Mouse (Mus musculus) forebrain, embryonic 10.5 days (tissue): Measurements from ENCODE around the gene Kcng3. TPM values are rescaled to one million over a fixed set of nuclear protein-coding genes. Genes with fewer than 3 reads are reported as not detected.

ENCODE experiments used
- DNase-seq: peaks from one replicate; pipeline ENCODE4 v3.0.0-alpha.2; 2017; ENCODE audit warnings: low spot score; ENCODE audit errors: extremely low spot score
- H3K27ac ChIP-seq: fragments of 300-500 bp; sonication (generic); 2 replicates; pipeline ENCODE4 v1.5.1; 2016; ENCODE audit warnings: mild to moderate bottlenecking
- H3K27me3 ChIP-seq: fragments of 300-500 bp; sonication (generic); 2 replicates; pipeline ENCODE4 v1.6.1; 2016; ENCODE audit warnings: mild to moderate bottlenecking; ENCODE audit not compliant: poor library complexity, severe bottlenecking
- H3K36me3 ChIP-seq: fragments of 300-500 bp; sonication (generic); replicated peaks from 2 replicates; pipeline ENCODE4 v1.6.1; 2016; ENCODE audit warnings: mild to moderate bottlenecking, moderate library complexity
- H3K4me1 ChIP-seq: fragments of 300-500 bp; sonication (generic); 2 replicates; pipeline ENCODE4 v1.6.1; 2016
- H3K4me3 ChIP-seq: fragments of 300-500 bp; sonication (generic); 2 replicates; pipeline ENCODE4 v1.5.1; 2016; ENCODE audit warnings: mild to moderate bottlenecking, moderate library complexity
- H3K9me3 ChIP-seq: fragments of 300-500 bp; sonication (generic); 2 replicates; pipeline ENCODE4 v1.6.1; 2016; ENCODE audit warnings: mild to moderate bottlenecking, moderate library complexity
- WGBS: fragments of 180-500 bp; shearing (Covaris S2); methylation state at CpG from one replicate; pipeline ENCODE4 v1.1.7; 2016; 5-methylcytosine and 5-hydroxymethylcytosine counted together
- polyA plus RNA-seq: library from polyadenylated mRNA; unstranded; fragments of >200 nt; fragmentation: Nextera tagmentation; extraction: Ambion mirVana; gene quantifications from 2 replicates; pipeline ENCODE4 v1.2.1, GENCODE M21; 2016

Kcng3 gene
- polyA plus RNA-seq, 1 experiment from 2014 or later, result not detected

DNA sequence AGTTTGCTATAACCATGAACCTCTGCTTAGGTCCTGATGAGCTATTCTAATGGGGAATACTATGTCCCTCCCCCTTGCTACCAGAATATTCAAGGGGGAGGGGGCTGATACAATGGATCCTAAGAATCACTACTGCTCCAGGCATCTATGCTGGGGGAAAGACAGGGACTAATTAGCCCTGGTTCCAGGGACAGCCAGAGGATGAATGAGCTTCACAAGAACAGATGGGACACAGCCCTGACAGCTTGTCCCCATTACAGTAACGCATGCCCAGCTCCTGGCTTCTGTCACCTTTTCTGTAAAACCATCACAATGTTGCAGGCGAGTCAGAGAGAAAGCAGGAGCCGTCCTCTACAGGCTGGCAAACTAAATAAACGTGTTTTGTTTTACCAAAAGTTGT is 66.2 kb downstream of the Kcng3 start:
- H3K27ac ChIP-seq, result no peak overlapping the region
- WGBS, result 72% methylated on average over 4 of the region's 4 CpGs
- DNase-seq, result no peak

DNA sequence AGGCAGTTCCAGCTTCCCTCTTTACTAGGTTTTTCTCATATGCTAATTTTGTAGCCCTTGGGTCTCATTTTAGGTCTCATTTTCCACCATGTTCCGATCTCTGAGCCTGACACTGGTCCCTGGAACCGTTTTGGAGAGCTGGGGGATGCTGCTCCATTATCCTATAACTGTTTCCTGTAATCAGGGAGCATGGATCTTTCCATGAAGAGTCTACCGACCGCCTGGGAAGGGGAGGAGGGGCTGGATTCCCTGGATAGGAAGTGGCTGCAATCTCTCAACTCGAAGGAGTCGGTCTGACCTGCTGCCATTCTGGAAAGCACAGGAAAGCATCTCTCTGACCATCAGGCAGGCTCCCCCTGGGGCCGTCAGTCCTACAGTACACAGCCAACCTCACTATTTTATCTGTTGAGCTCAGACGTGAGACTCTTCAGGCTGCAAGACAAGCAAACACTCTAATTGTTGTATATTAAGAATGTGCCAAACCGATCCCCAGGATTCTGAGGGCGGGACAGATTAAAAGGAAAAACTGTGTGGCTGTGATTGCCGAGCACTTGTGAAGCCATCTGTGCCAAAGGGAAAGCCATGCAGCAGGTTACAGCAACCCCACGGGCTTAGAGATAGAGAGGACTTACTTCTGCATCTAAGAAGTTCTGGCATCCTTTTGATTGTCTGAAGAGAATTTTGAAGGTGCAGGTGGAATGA is 67.4 kb downstream of the Kcng3 start:
- no peak for DNase-seq
- peak overlapping the region; percentile 58; the same call in 1 of the 2 replicates for H3K27ac ChIP-seq
- 68% methylated on average over 12 of the region's 12 CpGs for WGBS
- H3K4me3 ChIP-seq, result no peak overlapping the region
- no peaks in the 10 kb centered on the region for H3K36me3 ChIP-seq
- no peaks in the 10 kb centered on the region for H3K27me3 ChIP-seq
- H3K9me3 ChIP-seq, result no peaks in the 10 kb centered on the region
- peaks cover 30% of the 10 kb centered on the region for H3K4me1 ChIP-seq

More for the DNA sequence above, 66.2 kb downstream of the Kcng3 start:
- no peak overlapping the region for H3K4me3 ChIP-seq
- H3K9me3 ChIP-seq, result no peaks in the 10 kb centered on the region
- H3K36me3 ChIP-seq, result no peaks in the 10 kb centered on the region
- peaks cover 27% of the 10 kb centered on the region for H3K4me1 ChIP-seq
- no peaks in the 10 kb centered on the region for H3K27me3 ChIP-seq

DNA sequence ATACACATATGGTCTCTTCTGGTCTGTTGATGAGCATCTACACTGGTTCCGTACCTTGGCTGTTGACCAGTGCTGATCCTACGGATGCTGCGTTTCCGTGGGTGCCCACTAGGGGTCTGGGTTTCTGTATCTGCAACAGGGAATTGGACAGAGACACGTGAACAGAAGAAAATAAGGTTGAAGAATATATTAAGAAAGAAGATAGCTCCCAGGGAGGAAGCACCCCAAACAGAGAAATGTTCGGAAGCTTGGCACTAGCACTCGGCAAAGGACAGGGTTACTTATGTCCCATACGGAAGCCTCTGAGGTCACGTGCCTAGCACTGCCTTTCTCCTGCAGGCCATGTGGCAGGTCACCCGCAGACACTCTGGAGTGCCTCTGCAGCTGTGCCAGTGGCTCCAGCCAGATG is 68.0 kb downstream of the Kcng3 start:
- WGBS, result 51% methylated on average over 10 of the region's 10 CpGs
- H3K36me3 ChIP-seq, result no peaks in the 10 kb centered on the region
- peaks cover 35% of the 10 kb centered on the region for H3K4me1 ChIP-seq
- H3K27me3 ChIP-seq, result no peaks in the 10 kb centered on the region
- no peaks in the 10 kb centered on the region for H3K9me3 ChIP-seq
- DNase-seq, result peak; percentile 54
- no peak overlapping the region for H3K4me3 ChIP-seq
- H3K27ac ChIP-seq, result peak overlapping the region; percentile 58; the same call in 1 of the 2 replicates

DNA sequence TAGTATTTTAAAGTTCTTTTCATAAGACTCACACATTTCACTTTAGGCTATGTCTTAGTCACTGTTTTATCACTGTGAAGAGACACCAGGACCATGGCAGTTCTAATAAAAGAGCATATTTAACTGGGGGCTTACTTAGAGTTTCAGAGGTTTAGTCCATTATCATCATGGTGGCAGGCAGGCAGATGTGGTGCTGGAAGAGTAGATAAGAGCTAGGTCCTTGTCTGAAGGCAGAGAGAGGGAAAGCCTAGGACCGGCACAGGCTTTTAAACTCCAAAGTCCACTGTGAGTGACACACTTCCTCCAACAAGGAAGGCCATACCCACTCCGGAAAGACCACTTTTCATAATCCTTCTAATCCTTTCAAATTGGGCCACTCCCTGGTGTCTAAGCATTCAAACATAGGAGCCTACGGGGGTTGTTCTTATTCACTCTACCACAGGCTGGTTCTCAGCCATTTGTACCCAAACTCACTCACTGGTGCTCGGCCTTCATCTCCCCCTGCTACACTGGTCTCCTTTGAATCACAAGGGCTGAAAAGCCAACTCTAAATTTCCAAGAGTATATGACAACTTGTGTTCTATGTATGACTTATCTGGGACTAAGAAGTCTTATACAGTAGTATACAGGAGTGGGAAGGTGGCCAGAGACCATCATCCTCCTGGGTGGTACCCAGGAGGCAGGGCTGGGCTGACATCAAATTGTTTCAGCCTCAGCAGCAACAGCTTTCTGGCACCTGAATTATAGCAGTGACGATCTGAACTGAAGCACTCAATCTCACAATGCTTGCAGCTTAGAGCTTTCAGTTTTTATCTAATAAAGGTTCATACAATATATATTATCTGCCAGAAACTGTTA is 69.3 kb downstream of the Kcng3 start:
- Histone ChIP-seq H3K27ac (no peak overlapping the region), H3K9me3 (no peaks in the 10 kb centered on the region), H3K36me3 (no peaks in the 10 kb centered on the region), H3K27me3 (no peaks in the 10 kb centered on the region), H3K4me3 (no peak overlapping the region), H3K4me1 (peaks cover 32% of the 10 kb centered on the region)
- no peak for DNase-seq
- 90% methylated on average over 5 of the region's 5 CpGs for WGBS

DNA sequence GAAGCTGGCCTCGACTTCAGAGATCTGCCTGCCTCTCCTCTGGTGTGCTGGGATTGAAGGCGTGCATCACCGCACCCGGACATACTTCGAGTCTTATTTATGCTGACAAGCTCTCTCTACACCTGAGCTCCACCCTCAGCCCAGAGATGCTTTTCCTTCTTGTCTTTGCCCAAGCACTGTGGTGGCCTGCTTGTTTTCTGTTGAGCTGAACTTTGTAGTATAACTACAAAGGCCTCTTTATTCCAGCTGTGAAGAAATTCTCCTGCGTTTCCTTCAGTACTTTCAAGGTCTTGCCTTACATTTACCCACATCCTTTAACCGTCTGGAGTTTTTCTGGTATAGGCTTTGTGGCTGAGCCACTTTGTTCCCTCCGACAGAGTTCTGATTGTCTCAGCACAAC is 72.6 kb downstream of the Kcng3 start:
- Histone ChIP-seq H3K4me1 (peaks cover 14% of the 10 kb centered on the region), H3K27me3 (no peaks in the 10 kb centered on the region), H3K9me3 (no peaks in the 10 kb centered on the region), H3K36me3 (no peaks in the 10 kb centered on the region), H3K27ac (no peak overlapping the region), H3K4me3 (no peak overlapping the region)
- DNase-seq, result no peak
- 59% methylated on average over 8 of the region's 8 CpGs for WGBS

DNA sequence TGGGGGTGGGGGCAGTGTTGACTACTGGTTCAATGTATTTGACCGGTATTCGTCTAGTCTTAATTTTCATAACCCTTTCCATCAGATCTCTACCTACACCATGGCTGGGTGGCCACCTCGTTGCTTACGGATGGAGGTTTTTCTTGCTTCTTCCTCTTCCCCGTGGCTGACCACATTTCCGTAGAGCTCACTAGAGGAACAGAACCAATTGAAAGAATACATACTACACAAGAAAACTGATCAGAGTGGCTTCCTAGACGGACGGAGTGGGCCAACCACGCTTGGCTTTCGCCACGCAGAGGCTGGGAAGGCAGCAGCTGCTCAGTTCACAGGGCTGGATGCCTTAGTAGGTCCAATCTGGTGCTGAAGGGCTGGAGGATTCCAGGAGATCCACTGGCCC is 75.9 kb downstream of the Kcng3 start:
- Histone ChIP-seq H3K36me3 (no peaks in the 10 kb centered on the region), H3K4me1 (peaks cover 9% of the 10 kb centered on the region)

DNA sequence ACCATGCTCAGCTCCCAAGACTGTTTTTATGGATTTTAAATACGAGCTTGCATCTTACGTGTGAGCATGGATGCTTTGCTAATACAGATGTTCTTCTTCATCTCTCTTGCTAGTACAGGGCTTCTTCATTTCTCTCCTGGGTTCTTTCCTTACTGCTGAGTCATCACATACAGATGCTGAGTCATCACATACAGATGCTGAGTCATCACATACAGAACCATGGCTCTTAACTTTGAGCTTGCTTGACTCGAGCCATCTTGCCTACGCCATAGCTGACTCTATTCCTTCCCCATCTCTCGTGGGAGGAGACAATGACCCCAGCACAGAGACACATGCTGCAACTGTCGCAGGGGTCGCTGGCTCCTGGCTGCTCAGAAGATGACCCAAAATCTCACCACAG is 76.7 kb downstream of the Kcng3 start:
- no peak overlapping the region for H3K27ac ChIP-seq
- no peaks in the 10 kb centered on the region for H3K27me3 ChIP-seq
- 91% methylated on average over 7 of the region's 7 CpGs for WGBS
- peaks cover 9% of the 10 kb centered on the region for H3K4me1 ChIP-seq
- no peaks in the 10 kb centered on the region for H3K36me3 ChIP-seq
- H3K4me3 ChIP-seq, result no peak overlapping the region
- DNase-seq, result no peak
- no peaks in the 10 kb centered on the region for H3K9me3 ChIP-seq

More for the DNA sequence above, 75.9 kb downstream of the Kcng3 start:
- no peak overlapping the region for H3K27ac ChIP-seq
- H3K4me3 ChIP-seq, result no peak overlapping the region
- no peaks in the 10 kb centered on the region for H3K27me3 ChIP-seq
- no peak for DNase-seq
- H3K9me3 ChIP-seq, result no peaks in the 10 kb centered on the region
- 94% methylated on average over 11 of the region's 11 CpGs for WGBS

DNA sequence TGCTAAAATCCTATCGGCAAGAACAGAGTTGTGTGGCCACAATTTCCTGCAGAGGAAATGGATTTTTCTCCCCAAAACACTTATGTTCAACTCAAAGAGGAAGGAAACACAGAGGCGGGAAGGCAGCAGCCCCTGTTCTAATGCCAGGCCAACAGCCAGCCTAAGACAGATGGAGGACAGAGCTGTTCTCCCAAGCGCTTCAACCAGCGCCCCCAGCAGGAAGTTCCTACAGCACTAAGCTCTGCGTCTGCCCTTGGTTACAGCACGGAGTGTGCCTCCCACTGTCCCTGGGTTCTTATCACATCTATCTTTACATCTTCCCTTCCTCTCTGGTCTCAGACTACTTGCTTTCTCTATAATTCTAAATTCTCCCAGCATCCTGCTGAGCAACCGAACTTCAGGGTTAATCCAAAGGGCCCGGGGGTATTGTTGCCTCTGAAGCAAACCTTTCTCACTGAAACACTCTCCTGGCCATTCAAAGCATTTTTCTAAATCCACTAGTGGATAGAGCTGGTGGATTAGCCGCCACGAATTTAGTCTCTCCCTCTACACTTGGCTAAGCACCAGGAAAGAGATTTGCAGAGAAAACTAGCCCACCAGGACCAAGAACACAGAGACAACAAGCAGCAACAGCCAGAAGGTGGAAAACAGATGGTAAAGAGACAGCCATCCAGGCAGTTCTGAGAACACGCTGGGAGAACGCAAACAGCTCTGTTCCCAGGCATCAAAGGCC is 83.0 kb downstream of the Kcng3 start:
- Histone ChIP-seq H3K4me3 (no peak overlapping the region), H3K36me3 (no peaks in the 10 kb centered on the region), H3K27me3 (peaks cover 57% of the 10 kb centered on the region), H3K9me3 (no peaks in the 10 kb centered on the region), H3K4me1 (peaks cover 39% of the 10 kb centered on the region), H3K27ac (no peak overlapping the region)
- peak; percentile 41 for DNase-seq
- WGBS, result 18% methylated on average over 12 of the region's 12 CpGs

DNA sequence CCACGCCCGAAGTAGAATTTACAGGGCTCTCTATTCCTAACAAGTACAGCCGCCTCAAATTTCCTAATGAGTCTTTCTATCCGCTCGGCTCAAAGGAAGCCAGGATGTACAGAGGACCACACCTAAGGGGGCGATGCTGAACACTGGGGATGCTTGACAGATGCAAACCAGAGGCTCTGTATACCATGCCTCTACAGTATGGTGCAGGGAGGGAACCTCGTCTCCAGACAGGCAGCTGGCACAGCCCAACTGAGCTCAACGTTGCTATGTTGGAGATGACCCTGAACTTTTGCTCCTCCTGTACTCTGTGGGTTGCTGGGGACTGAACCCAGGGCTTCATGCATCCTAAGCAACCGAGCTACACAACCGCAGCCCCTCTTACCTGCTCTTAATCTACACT is 84.5 kb downstream of the Kcng3 start:
- WGBS, result 33% methylated on average over 10 of the region's 10 CpGs
- no peak overlapping the region for H3K4me3 ChIP-seq
- H3K27me3 ChIP-seq, result peaks cover 57% of the 10 kb centered on the region
- no peak for DNase-seq
- H3K36me3 ChIP-seq, result no peaks in the 10 kb centered on the region
- H3K4me1 ChIP-seq, result peaks cover 39% of the 10 kb centered on the region
- no peaks in the 10 kb centered on the region for H3K9me3 ChIP-seq
- no peak overlapping the region for H3K27ac ChIP-seq

DNA sequence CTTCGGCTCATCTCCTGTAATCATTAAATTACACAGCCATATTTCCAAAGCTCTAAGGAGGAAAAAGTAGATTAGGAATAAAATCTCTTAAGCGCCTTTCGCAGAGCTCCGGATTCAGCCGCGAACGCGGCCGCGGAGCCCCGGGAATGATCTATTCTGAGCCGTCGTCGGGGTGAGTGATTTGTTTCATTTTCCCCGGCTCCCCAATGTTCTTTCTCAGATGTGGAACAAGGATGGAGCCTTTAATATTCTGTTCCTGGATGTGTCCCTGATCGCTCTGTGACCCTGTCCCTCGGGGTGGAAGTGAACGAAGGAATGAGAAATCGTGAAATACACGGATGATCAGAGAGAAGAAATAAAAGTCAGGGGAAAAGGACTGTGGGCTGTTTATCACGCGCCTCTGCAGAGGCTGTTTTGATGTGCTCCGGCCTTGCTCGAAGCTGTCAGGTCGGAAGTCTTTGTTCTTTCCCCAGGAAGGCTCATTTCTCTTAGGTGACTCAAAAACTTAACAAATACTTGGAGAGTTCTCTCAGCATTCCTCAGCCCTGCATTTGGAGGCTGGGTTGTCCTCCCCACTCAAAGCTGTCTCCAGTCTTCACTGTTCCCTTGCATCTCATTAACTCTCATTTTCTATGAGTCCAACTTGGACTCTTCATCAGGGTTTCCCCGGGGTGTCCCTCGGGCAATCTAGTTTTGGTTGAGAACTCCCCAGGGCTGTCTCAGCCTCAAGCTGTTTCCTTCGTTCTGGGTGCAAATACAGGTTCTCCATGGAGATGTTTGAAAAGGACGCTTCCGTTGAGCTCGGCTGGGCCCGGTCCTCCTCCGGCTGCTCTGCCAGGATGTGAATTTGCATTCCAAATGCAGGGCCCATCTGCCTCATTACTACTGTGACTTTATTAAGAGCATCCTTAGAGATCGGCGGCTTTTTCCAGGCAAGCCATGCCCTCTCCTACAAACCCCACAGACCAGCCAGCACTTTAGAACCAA is 85.6 kb downstream of the Kcng3 start:
- H3K9me3 ChIP-seq, result no peaks in the 10 kb centered on the region
- H3K4me3 ChIP-seq, result peak overlapping the region; percentile 45
- H3K36me3 ChIP-seq, result no peaks in the 10 kb centered on the region
- peak; percentile 41 for DNase-seq
- H3K4me1 ChIP-seq, result peaks cover 39% of the 10 kb centered on the region
- H3K27me3 ChIP-seq, result peaks cover 65% of the 10 kb centered on the region
- H3K27ac ChIP-seq, result 0 out of 2 replicates have a peak overlapping the region, but pooled peaks have one; percentile 15
- 7% methylated on average over 35 of the region's 35 CpGs for WGBS

DNA sequence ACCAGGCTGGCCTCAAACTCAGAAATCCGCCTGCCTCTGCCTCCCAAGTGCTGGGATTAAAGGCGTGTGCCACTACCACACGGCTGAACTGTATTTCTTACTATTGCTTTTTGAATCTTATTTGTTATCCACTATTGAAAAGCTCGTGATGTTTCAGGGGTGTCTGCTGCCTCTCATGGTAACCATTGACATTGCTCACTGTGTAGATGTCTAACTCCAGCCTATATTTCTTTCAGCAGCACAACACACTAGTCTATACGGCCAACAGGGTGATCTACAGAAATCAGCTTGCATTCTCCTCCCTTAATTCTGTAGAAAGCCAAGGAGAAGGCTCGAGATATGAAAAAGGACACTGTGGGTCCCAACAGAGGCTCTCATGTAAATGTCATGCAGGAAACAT is 86.4 kb downstream of the Kcng3 start:
- WGBS, result 83% methylated on average over 6 of the region's 6 CpGs
- H3K4me1 ChIP-seq, result peaks cover 39% of the 10 kb centered on the region
- no peaks in the 10 kb centered on the region for H3K36me3 ChIP-seq
- H3K27me3 ChIP-seq, result peaks cover 69% of the 10 kb centered on the region
- DNase-seq, result no peak
- no peaks in the 10 kb centered on the region for H3K9me3 ChIP-seq
- H3K27ac ChIP-seq, result no peak overlapping the region
- peak overlapping the region; percentile 45 for H3K4me3 ChIP-seq

DNA sequence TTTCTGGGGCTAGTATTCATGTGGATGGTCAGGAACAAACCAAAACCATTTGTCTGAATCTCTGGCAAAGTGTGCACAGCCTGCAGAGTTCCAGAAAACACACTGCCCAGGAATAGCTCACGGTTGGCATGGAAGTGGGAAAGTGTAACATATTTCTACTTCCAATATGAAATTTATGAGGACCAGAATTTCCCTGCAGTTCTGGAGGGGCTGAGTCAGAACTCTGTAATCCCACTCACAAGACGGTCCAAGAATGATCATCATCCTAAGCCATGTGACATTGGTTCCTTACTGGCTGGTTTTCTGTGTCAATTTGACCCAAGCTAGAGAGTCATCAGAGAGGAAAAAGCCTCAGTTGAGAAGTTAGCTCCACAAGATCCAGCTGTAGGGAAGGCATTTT is 89.3 kb downstream of the Kcng3 start:
- peaks cover 52% of the 10 kb centered on the region for H3K27me3 ChIP-seq
- no peaks in the 10 kb centered on the region for H3K36me3 ChIP-seq
- no peak for DNase-seq
- no peak overlapping the region for H3K4me3 ChIP-seq
- H3K9me3 ChIP-seq, result no peaks in the 10 kb centered on the region
- WGBS, result 97% methylated on average over 2 of the region's 2 CpGs
- peaks cover 33% of the 10 kb centered on the region for H3K4me1 ChIP-seq
- H3K27ac ChIP-seq, result no peak overlapping the region
